9 mouse cellular contexts compared by ENCODE assay signal in the genomic region with DNA sequence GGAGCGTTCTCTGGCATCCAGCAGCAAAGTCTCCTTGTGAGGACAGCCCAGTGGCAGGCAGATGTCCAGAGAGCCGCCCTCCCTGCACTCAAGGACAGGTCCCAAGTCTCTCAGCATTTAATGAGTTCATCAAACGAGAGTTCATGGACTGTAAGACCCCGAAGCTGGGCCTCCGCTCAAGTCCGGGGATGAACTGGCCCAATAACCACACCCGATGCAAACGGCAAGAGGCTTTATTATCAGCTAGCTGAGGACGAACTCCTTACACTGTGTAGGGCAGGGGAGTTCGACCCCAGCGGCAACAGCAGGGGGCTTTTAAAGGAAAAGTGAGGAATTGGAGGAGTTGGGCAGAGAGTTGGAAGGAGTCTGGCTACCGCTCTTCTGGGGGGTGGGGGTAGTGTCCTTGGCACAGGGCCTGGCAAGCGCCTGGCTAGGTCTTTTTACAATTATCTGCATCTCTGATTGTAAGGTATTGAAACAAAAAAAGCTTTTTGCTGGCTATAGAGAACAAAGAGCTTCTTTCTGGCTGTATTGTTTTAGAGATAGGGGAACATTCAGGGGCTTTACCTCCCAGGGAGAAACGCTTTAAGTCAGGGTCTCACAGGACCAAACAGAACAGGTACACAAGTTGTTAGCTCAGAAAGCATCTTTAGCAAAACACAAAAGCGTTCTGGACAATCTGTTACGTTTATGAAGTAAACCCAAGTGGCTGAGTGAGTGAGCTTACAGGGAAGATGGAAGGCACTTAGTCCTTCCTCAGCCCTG.
DNase-seq lines count a peak whose midpoint lies in the region; ATAC-seq and TF ChIP-seq lines count a peak whose summit lies in the region.
"Had no signal": no experiment of that assay in that cellular context is flagged by ENCODE, and none has a peak within 500 bp of the region (broad histone marks: within the 10 kb centered on the region; RNA-seq: fewer than 3 reads in every experiment).

No protein-coding gene starts in this region.

- peaks cover 10% of the 10 kb centered on the region; the same call in 1 of the 2 replicates for H3K36me3 ChIP-seq in forebrain, embryonic 10.5 days (replicated peaks)
- H3K36me3 ChIP-seq in forebrain, embryonic 15.5 days, result no peaks in the 10 kb centered on the region
- peaks cover 3% of the 10 kb centered on the region; the same call in 1 of the 2 replicates for H3K36me3 ChIP-seq in thymus, adult 2 months (ENCODE audit: control insufficient read depth, insufficient read depth, low read length)
- H3K36me3 ChIP-seq in hindbrain, embryonic 16.5 days (ENCODE audit: control insufficient read depth, insufficient read depth, low read length), result no peaks in the 10 kb centered on the region

- ATAC-seq in forebrain, embryonic 15.5 days (replicated peaks), result no peak
- peak; percentile 64; the same call in 1 of the 2 replicates for ATAC-seq in hindbrain, embryonic 16.5 days

- no peak overlapping the region for H3K4me3 ChIP-seq in forebrain, embryonic 10.5 days
- H3K4me3 ChIP-seq in forebrain, embryonic 15.5 days, result no peak overlapping the region
- H3K4me3 ChIP-seq in thymus, adult 2 months (ENCODE audit: control insufficient read depth, insufficient read depth, low read length), result no peak overlapping the region
- no peak overlapping the region for H3K4me3 ChIP-seq in hindbrain, embryonic 16.5 days (ENCODE audit: low read length)

- DNase-seq in forebrain, embryonic 10.5 days (ENCODE audit: extremely low spot score, low spot score), result no peak
- no peak for DNase-seq in thymus, adult 2 months
- no peak for DNase-seq in thymus, postnatal 25 days
- peak; percentile 74 for DNase-seq in retina, postnatal 1 day
- no peak for DNase-seq in spleen, adult 18-20 months
- no peak for DNase-seq in kidney, postnatal 25 days

- 0 out of 2 replicates have a peak overlapping the region, but pooled peaks have one; percentile 48 for H3K27ac ChIP-seq in forebrain, embryonic 10.5 days
- no peak overlapping the region for H3K27ac ChIP-seq in forebrain, embryonic 15.5 days (replicated peaks)
- H3K27ac ChIP-seq in thymus, adult 2 months (ENCODE audit: control insufficient read depth, insufficient read depth, low read length), result 0 out of 2 replicates have a peak overlapping the region, but pooled peaks have one; percentile 7
- no peak overlapping the region for H3K27ac ChIP-seq in hindbrain, embryonic 16.5 days (ENCODE audit: low read depth, low read length)
- H3K27ac ChIP-seq: kidney, postnatal 0 days had no signal

- no peaks in the 10 kb centered on the region for H3K27me3 ChIP-seq in forebrain, embryonic 10.5 days (ENCODE audit: poor library complexity, severe bottlenecking)
- no peaks in the 10 kb centered on the region for H3K27me3 ChIP-seq in forebrain, embryonic 15.5 days
- no peaks in the 10 kb centered on the region for H3K27me3 ChIP-seq in thymus, adult 2 months (ENCODE audit: control insufficient read depth, insufficient read depth, low read length)
- no peaks in the 10 kb centered on the region for H3K27me3 ChIP-seq in hindbrain, embryonic 16.5 days (replicated peaks; ENCODE audit: control insufficient read depth, insufficient read depth, low read length)

- H3K9me3 ChIP-seq in forebrain, embryonic 10.5 days, result no peaks in the 10 kb centered on the region
- H3K9me3 ChIP-seq in forebrain, embryonic 15.5 days, result no peaks in the 10 kb centered on the region
- H3K9me3 ChIP-seq in hindbrain, embryonic 16.5 days (ENCODE audit: control insufficient read depth, low read length), result no peaks in the 10 kb centered on the region

- no peak overlapping the region for H3K4me2 ChIP-seq in forebrain, embryonic 15.5 days (replicated peaks)
- H3K4me2 ChIP-seq in hindbrain, embryonic 16.5 days (ENCODE audit: low read length), result peak overlapping the region; percentile 35

- H3K9ac ChIP-seq in forebrain, embryonic 15.5 days (replicated peaks), result no peak overlapping the region
- no peak overlapping the region for H3K9ac ChIP-seq in hindbrain, embryonic 16.5 days (ENCODE audit: low read depth, low read length)

- TF ChIP-seq CTCF in thymus, adult 2 months (IDR thresholded peaks at IDR 0.05; ENCODE audit: borderline replicate concordance, control insufficient read depth, extremely low read depth, insufficient read depth, low read length, poor library complexity), result no peak

- WGBS in forebrain, embryonic 10.5 days, result 19% methylated on average over 16 of the region's 16 CpGs
- WGBS in forebrain, embryonic 15.5 days, result 9% methylated on average over 16 of the region's 16 CpGs
- 92% methylated on average over 16 of the region's 16 CpGs for WGBS in thymus, adult 2 months
- WGBS in hindbrain, embryonic 16.5 days, result 20% methylated on average over 16 of the region's 16 CpGs

- H3K4me1 ChIP-seq in forebrain, embryonic 10.5 days, result peaks cover 19% of the 10 kb centered on the region
- peaks cover 12% of the 10 kb centered on the region for H3K4me1 ChIP-seq in forebrain, embryonic 15.5 days
- H3K4me1 ChIP-seq in thymus, adult 2 months (replicated peaks; ENCODE audit: control insufficient read depth, insufficient read depth, low read length), result no peaks in the 10 kb centered on the region
- H3K4me1 ChIP-seq in hindbrain, embryonic 16.5 days (ENCODE audit: control insufficient read depth, insufficient read depth, low read depth, low read length), result no peaks in the 10 kb centered on the region

- no peak for TF ChIP-seq POLR2A in thymus, adult 2 months (IDR thresholded peaks at IDR 0.05; ENCODE audit: control insufficient read depth, extremely low read depth, insufficient read depth, low read length, poor library complexity)

Comparison
In these comparisons a context has a peak if more than half of its experiments do, and no peak if none do; other contexts are left out.
1. H3K27ac ChIP-seq: peak in forebrain, embryonic 10.5 days (single experiment) and thymus, adult 2 months (single experiment); none in forebrain, embryonic 15.5 days (single experiment) and hindbrain, embryonic 16.5 days (single experiment).